13 mouse cellular contexts compared by ENCODE assay signal in the genomic region with DNA sequence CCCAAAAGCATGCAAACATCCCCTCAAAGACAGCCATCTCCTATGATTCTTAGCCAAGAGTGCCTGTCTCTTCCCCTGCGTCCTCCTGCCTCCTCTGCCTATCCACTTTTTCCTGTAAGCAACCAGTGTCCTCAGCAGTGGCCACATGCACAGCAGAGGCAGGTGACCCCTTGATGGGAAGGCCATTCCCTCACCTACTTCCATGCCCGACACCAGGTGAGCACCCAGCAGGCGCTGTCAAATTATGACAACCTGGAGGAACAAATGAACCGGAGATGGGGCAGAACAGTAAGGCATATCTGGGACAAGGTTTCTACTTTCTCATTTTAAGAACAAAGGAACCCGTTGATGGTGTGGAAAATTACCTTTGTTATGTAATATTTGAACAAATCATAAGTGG.
"Had no signal": no experiment of that assay in that cellular context is flagged by ENCODE, and none has a peak within 500 bp of the region (broad histone marks: within the 10 kb centered on the region; RNA-seq: fewer than 3 reads in every experiment).

No protein-coding gene starts in this region.

- ATAC-seq: lung, postnatal 0 days; midbrain, embryonic 16.5 days had no signal

- DNase-seq: kidney, postnatal 25 days; lung, adult 2 months; lung, postnatal 4 days; right cerebral cortex, postnatal 14 days; thymus, postnatal 36 days had no signal

- H3K4me3 ChIP-seq: left cerebral cortex, adult 2 months; limb, embryonic 10.5 days; liver, embryonic 15.5 days; midbrain, embryonic 12.5 days; neural tube, embryonic 13.5 days; stomach, embryonic 15.5 days had no signal

- H3K27ac ChIP-seq: left cerebral cortex, adult 2 months; limb, embryonic 10.5 days; liver, embryonic 15.5 days; midbrain, embryonic 12.5 days; neural tube, embryonic 13.5 days; stomach, embryonic 15.5 days had no signal

- H3K36me3 ChIP-seq: limb, embryonic 10.5 days; liver, embryonic 15.5 days; midbrain, embryonic 12.5 days; neural tube, embryonic 13.5 days; stomach, embryonic 15.5 days had no signal

- H3K9me3 ChIP-seq: limb, embryonic 10.5 days; liver, embryonic 15.5 days; midbrain, embryonic 12.5 days; neural tube, embryonic 13.5 days; stomach, embryonic 15.5 days had no signal

- H3K4me1 ChIP-seq: limb, embryonic 10.5 days; liver, embryonic 15.5 days; midbrain, embryonic 12.5 days; neural tube, embryonic 13.5 days; stomach, embryonic 15.5 days had no signal

- H3K27me3 ChIP-seq: liver, embryonic 15.5 days; midbrain, embryonic 12.5 days; neural tube, embryonic 13.5 days; stomach, embryonic 15.5 days had no signal
